Mouse (Mus musculus) layer of hippocampus, postnatal 36 days (tissue): ENCODE results near the gene Cnpy1. TPM values are rescaled to one million over a fixed set of nuclear protein-coding genes. Genes with fewer than 3 reads are reported as not detected.

Source experiments
- DNase-seq, 2 experiments: peaks; one replicate each; pipeline ENCODE4 v3.0.0; 2022
- total RNA-seq, 2 experiments: library from RNA; stranded (reverse); gene quantifications; 2 replicates each; pipeline ENCODE4 v1.2.3; 2021

Gene Cnpy1
- total RNA-seq, 2 experiments from 2014 or later = 0.32 to 0.94 TPM

- DNase-seq = no peak
Measured at GRCm38 (mm10) chr5:28161938-28162402, 83.6 kb downstream of the Cnpy1 start.

- no peak for DNase-seq
Measured at GRCm38 (mm10) chr5:28161383-28161937, 84.1 kb downstream of the Cnpy1 start.

GRCm38 (mm10) chr5:28159891-28160470 is 85.6 kb downstream of the Cnpy1 start:
- DNase-seq = no peak

- DNase-seq = no peak
Measured at GRCm38 (mm10) chr5:28159072-28159458, 86.5 kb downstream of the Cnpy1 start.

DNA sequence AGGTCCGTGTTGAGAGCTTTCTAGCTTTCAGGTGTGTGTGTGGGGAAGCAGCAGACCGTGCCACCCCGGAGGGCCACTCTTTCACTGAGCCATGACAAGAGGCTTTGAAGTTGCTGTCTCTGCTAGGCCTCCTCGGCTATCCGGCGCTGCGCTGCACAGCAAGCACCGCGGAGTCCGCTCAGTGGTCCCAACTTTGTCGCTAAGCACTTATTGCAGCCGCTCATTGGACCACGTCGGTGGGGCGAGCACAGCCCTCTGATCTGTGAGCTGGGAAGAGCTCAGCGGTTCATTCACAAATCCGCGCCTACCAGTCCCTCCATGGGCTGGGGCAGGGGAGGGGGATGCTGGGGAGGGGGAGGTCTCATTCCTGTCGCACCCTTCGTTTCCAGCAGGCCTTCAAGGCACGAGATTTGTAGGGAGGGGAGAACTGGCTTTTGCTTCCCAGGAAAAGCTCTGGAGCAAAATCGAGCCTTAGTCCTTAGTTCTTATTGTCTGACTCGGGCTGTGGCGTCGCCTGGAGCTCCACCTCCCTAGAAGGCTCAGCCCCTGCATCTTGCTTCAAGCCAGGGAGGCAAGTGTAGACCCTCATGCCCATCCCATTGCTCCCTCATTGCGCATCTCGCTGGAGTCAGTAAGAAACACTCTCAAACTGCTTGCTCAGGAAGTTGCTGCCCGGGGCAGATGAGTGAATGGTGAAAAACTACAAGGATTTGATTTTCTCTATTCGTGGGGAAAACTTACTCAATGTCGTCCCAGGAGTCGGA is 87.1 kb downstream of the Cnpy1 start:
- no peak for DNase-seq

GRCm38 (mm10) chr5:28157781-28158180 is 87.8 kb downstream of the Cnpy1 start:
- DNase-seq = no peak

- DNase-seq = no peak
Measured at GRCm38 (mm10) chr5:28157044-28157730, 88.4 kb downstream of the Cnpy1 start.

Other genes starting within 250 kb of the Cnpy1 start
- 10 to 100 TPM; 54.9 TPM for gene Insig1, start 174.4 kb downstream of the Cnpy1 start, total RNA-seq
- gene En2, start 80.1 kb downstream of the Cnpy1 start, total RNA-seq = under 1 TPM; 0.25 to 0.28 TPM
- gene Rbm33, start 71.3 kb upstream of the Cnpy1 start, total RNA-seq = 10 to 100 TPM; 67.4 to 74.1 TPM
- 1 to 10 TPM; 1.1 to 1.7 TPM for gene Shh, start 221.4 kb upstream of the Cnpy1 start, total RNA-seq